Mouse (Mus musculus) G1E (cell line): ENCODE data around the gene Mbd4. TPM values are rescaled to one million over a fixed set of nuclear protein-coding genes. Genes with fewer than 3 reads are reported as not detected.

Experiments
- ATAC-seq: 2 replicates; pipeline ENCODE4 v1.8.0; 2016; ENCODE audit warnings: mild to moderate bottlenecking; ENCODE audit not compliant: insufficient number of reproducible peaks, poor library complexity, low FRiP score, severe bottlenecking; ENCODE audit errors: extremely low read depth
- DNase-seq: peaks from one replicate; pipeline ENCODE4 v3.0.0; 2012; ENCODE audit warnings: low spot score
- H3K27me3 ChIP-seq: 2 replicates; pipeline ENCODE4 v1.6.1; 2012; ENCODE audit warnings: mild to moderate bottlenecking, low read length, inconsistent platforms; ENCODE audit not compliant: insufficient read depth
- H3K36me3 ChIP-seq: replicated peaks from 2 replicates; pipeline ENCODE3; 2012; ENCODE audit warnings: mild to moderate bottlenecking, inconsistent platforms
- H3K4me1 ChIP-seq: 2 replicates; pipeline ENCODE4 v1.6.1; 2012; ENCODE audit warnings: low read depth, low read length, inconsistent platforms, mixed read lengths; ENCODE audit not compliant: insufficient read depth
- H3K4me3 ChIP-seq: 2 replicates; pipeline ENCODE4 v1.5.1; 2012; ENCODE audit warnings: low read depth, mild to moderate bottlenecking, inconsistent platforms, low read length, moderate library complexity, mixed read lengths
- H3K9me3 ChIP-seq: replicated peaks from 2 replicates; pipeline ENCODE4 v1.6.1; 2012; ENCODE audit warnings: inconsistent platforms
- CTCF ChIP-seq: IDR thresholded peaks from 2 replicates; pipeline ENCODE4 v1.5.1; 2012; ENCODE audit warnings: low read depth, low read length, inconsistent platforms, mixed read lengths
- GATA1 ChIP-seq: IDR thresholded peaks from 2 replicates; pipeline ENCODE4 v1.6.1; 2012; ENCODE audit warnings: borderline replicate concordance, low read length, inconsistent platforms, mixed read lengths
- GATA2 ChIP-seq: IDR thresholded peaks from 2 replicates; pipeline ENCODE4 v1.6.1; 2012; ENCODE audit warnings: low read depth, low read length, inconsistent platforms, borderline replicate concordance
- POLR2AphosphoS5 ChIP-seq: IDR thresholded peaks from 2 replicates; pipeline ENCODE4 v1.6.1; 2012; ENCODE audit warnings: low read depth, low read length, inconsistent platforms; ENCODE audit not compliant: insufficient replicate concordance
- TAL1 ChIP-seq: conservative IDR thresholded peaks from 2 replicates; pipeline ENCODE4 v1.6.1; 2012; ENCODE audit warnings: low read depth, low read length, inconsistent platforms, mixed read lengths
- polyA plus RNA-seq: library from polyadenylated mRNA; stranded (reverse); fragments of >175 nt; gene quantifications from 2 replicates; pipeline ENCODE4 v1.2.3, GENCODE M21; 2012
- total RNA-seq, 2 experiments: library from RNA; stranded (forward) in 1 of 2; stranded (reverse) in 1 of 2; fragments of 200-1000 nt in 1 of 2; fragments of >200 nt in 1 of 2; fragmentation: Nextera tagmentation in 1 of 2; gene quantifications; 2 replicates each; pipeline ENCODE4 v1.2.3; 2014 to 2017

The Mbd4 gene
- total and polyA plus RNA-seq, 3 experiments = 1.7 to 25.8 (median 20.1) TPM

DNA sequence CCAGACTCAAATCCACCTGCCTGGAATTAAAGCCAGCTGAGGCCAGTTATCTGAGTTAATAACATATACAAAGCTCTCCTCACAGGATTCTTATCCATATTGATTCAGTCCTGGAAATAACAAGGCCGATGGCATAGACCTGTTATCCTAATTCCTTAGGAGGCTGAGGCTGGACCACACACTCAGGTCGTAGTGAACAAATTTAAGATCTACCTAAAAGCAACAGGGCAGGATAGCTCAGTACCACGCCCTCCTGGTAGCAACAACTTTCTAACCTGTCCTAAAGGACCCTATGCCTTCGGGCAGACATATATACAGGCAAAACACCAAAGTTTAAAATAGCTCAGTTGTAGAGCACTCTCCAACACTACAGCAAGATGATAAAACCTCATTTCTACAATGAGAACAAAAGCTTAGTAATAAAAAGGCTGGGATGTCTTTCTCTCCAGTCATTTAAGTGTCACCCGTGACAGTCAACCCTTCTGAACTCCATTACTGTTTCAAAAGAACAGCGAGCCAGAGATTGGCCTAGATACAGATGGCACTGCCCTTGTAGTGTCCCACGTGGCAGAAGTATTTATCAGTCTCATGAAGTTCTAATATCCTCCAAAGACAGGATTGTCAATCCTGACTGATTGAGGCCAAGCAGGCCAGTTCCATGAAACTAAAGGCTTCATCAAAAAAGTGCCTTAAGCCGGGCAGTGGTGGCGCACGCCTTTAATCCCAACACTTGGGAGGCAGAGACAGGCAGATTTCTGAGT lies 48.6 kb downstream of the Mbd4 start:
- DNase-seq = no peak
- TF ChIP-seq TAL1 (no peak), POLR2AphosphoS5 (no peak), GATA2 (no peak), CTCF (no peak), GATA1 (no peak)
- no peaks in the 10 kb centered on the region for H3K9me3 ChIP-seq
- no peak overlapping the region for H3K4me3 ChIP-seq
- peaks cover 29% of the 10 kb centered on the region for H3K4me1 ChIP-seq
- ATAC-seq = no peak
- peaks cover 78% of the 10 kb centered on the region for H3K36me3 ChIP-seq
- H3K27me3 ChIP-seq = no peaks in the 10 kb centered on the region

DNA sequence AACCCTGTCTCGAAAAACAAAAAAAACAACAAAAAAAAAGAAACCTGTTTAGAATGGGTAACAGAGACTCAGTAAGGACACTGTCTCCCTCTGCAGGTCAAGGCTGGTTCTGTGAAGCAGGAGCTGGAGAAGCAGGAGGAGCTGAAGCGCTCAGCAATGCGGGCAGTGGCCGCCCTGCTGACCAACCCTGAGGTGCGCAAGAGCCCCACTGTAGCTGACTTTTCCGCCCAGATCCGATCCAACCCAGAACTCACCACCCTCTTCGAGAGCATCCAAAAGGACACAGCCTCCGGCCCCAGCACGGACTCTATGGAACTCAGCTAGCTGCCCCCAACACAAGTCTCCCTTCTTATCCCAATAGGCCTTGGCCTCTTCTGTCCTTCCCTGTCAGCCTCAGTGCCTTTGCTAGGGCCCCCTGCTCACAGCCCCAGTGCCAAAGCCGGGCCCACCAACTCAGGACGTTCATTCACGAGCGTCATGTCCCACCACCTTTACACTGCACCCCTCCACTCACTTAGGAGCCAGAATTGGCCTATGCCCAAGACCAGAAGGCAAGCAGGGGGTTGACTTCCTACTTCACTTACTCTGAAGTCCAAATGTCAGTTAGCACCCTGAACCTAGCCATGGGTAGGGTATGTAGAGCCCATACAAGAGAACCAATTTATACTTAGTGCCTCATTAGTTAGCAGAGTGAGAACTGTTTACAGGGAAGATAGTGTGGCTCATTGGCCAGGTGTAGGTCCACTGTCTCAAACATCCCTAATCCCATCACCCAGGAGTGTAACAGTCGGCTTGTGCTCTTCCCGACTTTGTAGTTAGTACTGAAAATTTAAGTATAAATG lies 49.4 kb downstream of the Mbd4 start:
- ATAC-seq = peak; percentile 66
- DNase-seq = peak; percentile 57
- peaks cover 87% of the 10 kb centered on the region for H3K36me3 ChIP-seq
- peaks cover 29% of the 10 kb centered on the region for H3K4me1 ChIP-seq
- no peaks in the 10 kb centered on the region for H3K27me3 ChIP-seq
- no peaks in the 10 kb centered on the region for H3K9me3 ChIP-seq
- TF ChIP-seq TAL1 (no peak), CTCF (0 out of 2 replicates have a peak, but pooled peaks have one; percentile 13), POLR2AphosphoS5 (peak; percentile 95)
- peak overlapping the region; percentile 13; the same call in 1 of the 2 replicates for H3K4me3 ChIP-seq

- no peak for TF ChIP-seq CTCF
- TF ChIP-seq GATA2 = no peak
- no peak for TF ChIP-seq GATA1
- TF ChIP-seq TAL1 = no peak
- TF ChIP-seq POLR2AphosphoS5 = no peak
- Histone ChIP-seq H3K9me3 (no peaks in the 10 kb centered on the region), H3K4me1 (peaks cover 25% of the 10 kb centered on the region), H3K27me3 (no peaks in the 10 kb centered on the region), H3K36me3 (peaks cover 91% of the 10 kb centered on the region), H3K4me3 (no peak overlapping the region)
- ATAC-seq (no peak), DNase-seq (no peak)
Observed at GRCm38 (mm10) chr6:115801811-115802210, 51.4 kb downstream of the Mbd4 start.

GRCm38 (mm10) chr6:115792691-115793215 lies 60.4 kb downstream of the Mbd4 start:
- H3K27me3 ChIP-seq = no peaks in the 10 kb centered on the region
- ATAC-seq = no peak
- no peak for DNase-seq
- H3K36me3 ChIP-seq = peaks cover 88% of the 10 kb centered on the region
- H3K4me3 ChIP-seq = no peak overlapping the region
- TF ChIP-seq TAL1 = no peak
- no peak for TF ChIP-seq GATA1
- no peak for TF ChIP-seq GATA2
- no peak for TF ChIP-seq POLR2AphosphoS5
- no peak for TF ChIP-seq CTCF
- no peaks in the 10 kb centered on the region for H3K9me3 ChIP-seq
- H3K4me1 ChIP-seq = no peaks in the 10 kb centered on the region; the same call in 1 of the 2 replicates

DNA sequence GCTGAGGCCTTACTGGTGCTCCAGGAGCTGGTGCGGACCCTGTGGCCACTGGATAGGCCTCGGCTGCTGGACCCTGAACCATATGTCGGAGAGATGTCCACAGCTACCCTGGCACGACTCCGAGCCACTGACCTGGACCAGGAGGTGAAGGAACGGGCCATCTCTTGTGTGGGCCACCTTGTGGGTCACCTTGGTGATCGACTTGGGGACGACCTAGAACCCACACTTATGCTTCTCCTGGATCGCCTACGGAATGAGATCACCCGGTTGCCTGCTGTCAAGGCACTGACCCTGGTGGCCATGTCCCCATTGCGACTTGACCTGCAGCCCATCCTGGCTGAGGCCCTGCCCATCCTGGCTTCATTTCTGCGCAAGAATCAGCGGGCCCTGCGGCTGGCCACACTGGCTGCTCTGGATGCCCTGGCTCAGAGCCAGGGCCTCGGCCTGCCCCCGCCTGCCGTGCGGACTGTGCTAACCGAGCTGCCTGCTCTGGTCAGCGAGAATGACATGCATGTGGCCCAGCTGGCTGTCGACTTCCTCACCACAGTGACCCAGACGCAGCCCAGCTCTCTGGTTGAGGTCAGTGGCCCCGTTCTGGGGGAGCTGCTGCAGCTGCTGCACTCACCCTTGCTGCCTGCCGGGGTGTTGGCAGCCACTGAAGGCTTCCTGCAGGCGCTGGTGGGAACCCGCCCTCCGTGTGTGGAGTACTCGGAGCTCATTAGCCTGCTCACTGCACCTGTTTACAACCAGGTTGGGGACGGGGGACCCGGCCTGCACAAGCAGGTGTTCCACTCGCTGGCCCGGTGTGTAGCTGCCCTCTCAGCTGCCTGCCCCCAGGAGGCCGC lies 61.1 kb downstream of the Mbd4 start:
- no peaks in the 10 kb centered on the region for H3K27me3 ChIP-seq
- DNase-seq = no peak
- H3K4me1 ChIP-seq = no peaks in the 10 kb centered on the region; the same call in 1 of the 2 replicates
- ATAC-seq = no peak
- TF ChIP-seq POLR2AphosphoS5 = no peak
- TF ChIP-seq GATA1 = no peak
- no peak for TF ChIP-seq CTCF
- no peak for TF ChIP-seq TAL1
- TF ChIP-seq GATA2 = no peak
- no peaks in the 10 kb centered on the region for H3K9me3 ChIP-seq
- peaks cover 86% of the 10 kb centered on the region for H3K36me3 ChIP-seq
- no peak overlapping the region for H3K4me3 ChIP-seq

GRCm38 (mm10) chr6:115791016-115791415 lies 62.2 kb downstream of the Mbd4 start:
- peaks cover 87% of the 10 kb centered on the region for H3K36me3 ChIP-seq
- no peaks in the 10 kb centered on the region for H3K27me3 ChIP-seq
- no peak overlapping the region for H3K4me3 ChIP-seq
- no peak for ATAC-seq
- TF ChIP-seq TAL1 (no peak), GATA2 (no peak), GATA1 (no peak), CTCF (no peak), POLR2AphosphoS5 (no peak)
- no peaks in the 10 kb centered on the region; the same call in 1 of the 2 replicates for H3K4me1 ChIP-seq
- DNase-seq = no peak
- no peaks in the 10 kb centered on the region for H3K9me3 ChIP-seq

Other genes with a start within 250 kb of the Mbd4 start
- gene Raf1, start 176.7 kb downstream of the Mbd4 start, total RNA-seq (2014; fragmentation: Nextera tagmentation) = 75.5 and 78.1 TPM in 2 replicates
- gene Raf1, start 176.7 kb downstream of the Mbd4 start, total RNA-seq (2017) = 53.0 and 56.9 TPM in 2 replicates
- 14.6 and 20.9 TPM in 2 replicates for gene Raf1, start 176.7 kb downstream of the Mbd4 start, polyA plus RNA-seq
- gene Tmem40, start 91.0 kb downstream of the Mbd4 start, total RNA-seq (2014; fragmentation: Nextera tagmentation) = 1.8 TPM in 1 of 2 replicates, not detected in the other
- 14.6 and 16.5 TPM in 2 replicates for gene Tmem40, start 91.0 kb downstream of the Mbd4 start, total RNA-seq (2017)
- 2.8 and 3.4 TPM in 2 replicates for gene Tmem40, start 91.0 kb downstream of the Mbd4 start, polyA plus RNA-seq
- 6.5 and 7.1 TPM in 2 replicates for gene Cand2, start 78.8 kb downstream of the Mbd4 start, total RNA-seq (2014; fragmentation: Nextera tagmentation)
- gene Cand2, start 78.8 kb downstream of the Mbd4 start, total RNA-seq (2017) = 1.6 and 1.8 TPM in 2 replicates
- 6.1 and 7.1 TPM in 2 replicates for gene Cand2, start 78.8 kb downstream of the Mbd4 start, polyA plus RNA-seq
- gene Rpl32, start 44.6 kb downstream of the Mbd4 start, total RNA-seq (2014; fragmentation: Nextera tagmentation) = 3,038 and 3,130 TPM in 2 replicates
- 5,749 and 6,102 TPM in 2 replicates for gene Rpl32, start 44.6 kb downstream of the Mbd4 start, total RNA-seq (2017)
- gene Rpl32, start 44.6 kb downstream of the Mbd4 start, polyA plus RNA-seq = 432 and 478 TPM in 2 replicates
- 0.90 TPM in 1 of 2 replicates, not detected in the other for gene Efcab12, start 15.0 kb downstream of the Mbd4 start, total RNA-seq (2014; fragmentation: Nextera tagmentation)
- gene Efcab12, start 15.0 kb downstream of the Mbd4 start, total RNA-seq (2017) = 0.06 and 0.27 TPM in 2 replicates
- gene Efcab12, start 15.0 kb downstream of the Mbd4 start, polyA plus RNA-seq = not detected in 2 replicates
- 4.7 and 4.9 TPM in 2 replicates for gene Ift122, start 99 bp upstream of the Mbd4 start, total RNA-seq (2014; fragmentation: Nextera tagmentation)
- 5.1 and 5.3 TPM in 2 replicates for gene Ift122, start 99 bp upstream of the Mbd4 start, total RNA-seq (2017)
- 0.42 and 0.65 TPM in 2 replicates for gene Ift122, start 99 bp upstream of the Mbd4 start, polyA plus RNA-seq
- not detected in 2 replicates for gene Rho, start 78.4 kb upstream of the Mbd4 start, total RNA-seq (2014; fragmentation: Nextera tagmentation)
- 0.17 and 0.27 TPM in 2 replicates for gene Rho, start 78.4 kb upstream of the Mbd4 start, total RNA-seq (2017)
- not detected in 2 replicates for gene Rho, start 78.4 kb upstream of the Mbd4 start, polyA plus RNA-seq
- not detected in 2 replicates for gene H1foo, start 91.6 kb upstream of the Mbd4 start, total RNA-seq (2014; fragmentation: Nextera tagmentation)
- not detected in 2 replicates for gene H1foo, start 91.6 kb upstream of the Mbd4 start, total RNA-seq (2017)
- not detected in 2 replicates for gene H1foo, start 91.6 kb upstream of the Mbd4 start, polyA plus RNA-seq
- gene Plxnd1, start 141.6 kb upstream of the Mbd4 start, total RNA-seq (2014; fragmentation: Nextera tagmentation) = 1.2 and 2.3 TPM in 2 replicates
- 1.7 and 2.0 TPM in 2 replicates for gene Plxnd1, start 141.6 kb upstream of the Mbd4 start, total RNA-seq (2017)
- 1.5 TPM in 2 replicates for gene Plxnd1, start 141.6 kb upstream of the Mbd4 start, polyA plus RNA-seq